Mouse (Mus musculus) Patski (cell line): ENCODE data around the gene Myh2. TPM values are rescaled to one million over a fixed set of nuclear protein-coding genes. Genes with fewer than 3 reads are reported as not detected.

Experiments used
- ATAC-seq: fragments of 100-300 bp; one replicate; pipeline ENCODE4 v1.8.0; 2021
- CTCF ChIA-PET: fragments of 350-600 bp; sonication (Branson Sonifier 250); formaldehyde crosslinking; loops from one replicate; lab custom pipeline; 2022; ENCODE audit warnings: inconsistent platforms; lab: Charles Lee
- POLR2A ChIA-PET: fragments of 350-600 bp; sonication (Branson Sonifier 250); formaldehyde crosslinking; loops from one replicate; lab custom pipeline; 2022; ENCODE audit warnings: antibody characterized with exemption, inconsistent platforms; lab: Charles Lee
- DNase-seq: peaks from one replicate; pipeline ENCODE4 v3.0.0-alpha.2; 2011; ENCODE audit warnings: low read depth, low spot score
- H3K27me3 ChIP-seq: fragments of 371-371 bp; one replicate; pipeline ENCODE4 v1.5.1; 2021
- CTCF ChIP-seq: fragments of 100-300 bp; IDR thresholded peaks from one replicate; pipeline ENCODE4 v1.5.1; 2021
- in situ Hi-C: fragments of 300-500 bp; cut with MboI; formaldehyde crosslinking; loops from 3 replicates; pipeline ENCODE4 v1.11.1; 2018; ENCODE audit warnings: low pct_unique_long_range_greater_than_20kb, mixed read lengths
- polyA plus RNA-seq: library from polyadenylated mRNA; unstranded; gene quantifications from one replicate; pipeline ENCODE4 v1.2.3, GENCODE M21; 2021

Myh2 gene
- not detected for polyA plus RNA-seq

DNA sequence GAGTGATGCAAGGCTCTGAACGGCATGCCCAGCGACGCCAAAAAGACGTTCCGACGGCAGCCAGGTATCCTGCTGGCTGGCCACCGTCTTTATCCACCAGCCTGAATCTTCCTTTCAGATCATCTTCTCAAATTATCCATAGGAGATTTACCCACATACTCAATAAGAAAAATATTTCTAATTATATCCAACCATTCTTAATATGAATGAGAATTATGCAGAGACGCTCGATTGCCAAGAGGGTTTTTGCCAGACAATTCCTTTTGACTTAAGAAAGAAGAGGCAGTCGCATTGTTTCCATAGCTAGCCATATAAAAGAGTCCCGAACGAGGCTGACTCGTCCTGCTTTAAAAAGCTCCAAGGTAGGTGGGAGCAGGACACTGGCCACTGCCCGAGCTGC, at the start of gene Myh2:
Gene Myh2 (plus strand): TSS at position 301 of the 400 bp plus-strand sequence.
- no peak for TF ChIP-seq CTCF
- in situ Hi-C loops, result no loop called here
- ChIA-PET POLR2A (no interaction called here), CTCF (no interaction called here)
- ATAC-seq, result no peak
- H3K27me3 ChIP-seq, result peaks cover 28% of the 10 kb centered on the region
- no peak for DNase-seq

DNA sequence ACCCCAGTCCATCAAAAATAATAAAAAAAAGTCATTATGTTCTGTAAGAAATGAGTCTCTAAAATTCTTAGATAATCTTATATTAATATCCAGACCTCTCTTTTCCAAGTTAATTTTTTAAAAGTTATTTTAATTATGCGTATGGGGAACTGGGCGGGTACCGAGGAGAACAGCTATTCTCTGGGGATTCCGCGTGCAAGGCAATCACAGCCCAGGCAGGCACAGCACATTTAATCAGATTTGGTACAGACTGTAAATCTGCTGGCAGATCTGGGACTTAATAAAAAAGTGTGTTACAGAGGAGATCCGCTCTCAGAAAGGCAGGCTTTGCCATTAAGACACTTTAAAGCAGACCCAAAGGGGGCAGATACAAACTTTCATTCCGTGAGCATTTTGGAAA, 45.9 kb upstream of the Myh2 start:
- ChIA-PET POLR2A (no interaction called here), CTCF (no interaction called here)
- peaks cover 26% of the 10 kb centered on the region for H3K27me3 ChIP-seq
- in situ Hi-C loops, result no loop called here
- DNase-seq (no peak), ATAC-seq (no peak)
- TF ChIP-seq CTCF, result no peak

DNA sequence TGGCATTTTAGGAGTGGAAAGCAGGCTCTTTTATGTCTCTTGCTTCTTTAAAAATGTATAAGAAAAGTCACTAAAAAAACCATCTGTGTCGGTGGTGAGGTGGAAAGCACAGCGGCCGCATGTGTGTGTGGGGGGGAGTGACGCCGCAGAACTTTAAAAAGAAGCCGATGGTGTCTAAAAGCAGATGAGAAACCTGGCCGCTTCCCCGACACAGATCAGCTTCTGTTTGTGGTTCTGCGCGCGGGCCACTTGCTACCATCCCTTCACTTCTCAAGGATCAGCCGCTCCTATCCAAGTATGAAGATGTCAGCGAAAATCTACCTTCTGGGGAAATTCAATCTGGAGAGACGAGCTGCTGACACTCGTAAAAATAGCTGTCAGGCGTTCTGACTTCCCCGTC, 45.5 kb upstream of the Myh2 start:
- POLR2A ChIA-PET, result no interaction called here
- TF ChIP-seq CTCF, result no peak
- no peak for DNase-seq
- CTCF ChIA-PET, result no interaction called here
- in situ Hi-C loops, result no loop called here
- peaks cover 22% of the 10 kb centered on the region for H3K27me3 ChIP-seq
- ATAC-seq, result no peak

DNA sequence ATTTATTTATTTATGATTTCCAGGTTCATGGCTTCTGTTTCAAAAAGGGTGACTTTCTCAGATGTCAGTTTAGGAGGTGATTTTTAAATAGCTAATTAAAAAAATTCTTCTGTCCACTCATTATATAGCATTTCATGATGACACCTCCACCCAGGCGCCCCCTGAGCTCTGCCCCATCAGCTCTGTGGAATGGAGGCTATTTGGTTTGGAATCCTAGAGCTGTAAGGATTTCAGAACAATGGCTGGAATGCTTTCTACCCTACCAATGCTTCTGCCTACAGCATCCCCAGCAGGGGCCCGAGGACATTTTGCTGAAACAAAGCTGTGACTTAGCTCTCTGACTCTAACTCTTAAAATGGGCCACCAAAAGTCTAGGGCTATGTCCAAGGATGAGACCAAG, 37.3 kb upstream of the Myh2 start:
- ChIA-PET POLR2A (no interaction called here), CTCF (interaction anchor here (1.3 to 1.5 kb wide), 2 partner anchors 10 to 23 kb away, joined by 3 to 5 read pairs; no protein-coding TSS in a partner anchor)
- peaks cover 34% of the 10 kb centered on the region for H3K27me3 ChIP-seq
- no peak for TF ChIP-seq CTCF
- ATAC-seq (no peak), DNase-seq (no peak)
- in situ Hi-C loops, result no loop called here

DNA sequence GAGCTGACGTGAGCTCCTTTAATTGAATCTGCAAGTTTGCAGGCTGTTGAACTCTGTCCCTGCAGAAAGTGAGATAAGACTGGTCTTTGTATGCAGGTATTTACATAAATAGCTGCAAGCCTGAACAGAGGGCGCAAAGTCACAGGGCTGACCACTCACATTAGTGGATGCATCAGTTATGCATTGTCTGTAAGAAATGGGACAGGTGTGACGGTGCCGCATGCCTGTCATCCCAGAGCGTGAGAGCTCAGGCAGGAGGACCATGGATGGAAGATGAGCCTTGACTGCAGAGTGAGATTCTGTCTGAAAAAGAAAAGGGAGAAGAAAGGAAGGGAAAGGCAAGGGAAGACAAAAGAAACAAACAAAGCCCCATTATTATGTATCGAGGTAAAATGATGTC, 36.2 kb upstream of the Myh2 start:
- in situ Hi-C loops, result no loop called here
- ChIA-PET CTCF (no interaction called here), POLR2A (no interaction called here)
- DNase-seq (no peak), ATAC-seq (no peak)
- no peak for TF ChIP-seq CTCF
- H3K27me3 ChIP-seq, result peaks cover 42% of the 10 kb centered on the region

DNA sequence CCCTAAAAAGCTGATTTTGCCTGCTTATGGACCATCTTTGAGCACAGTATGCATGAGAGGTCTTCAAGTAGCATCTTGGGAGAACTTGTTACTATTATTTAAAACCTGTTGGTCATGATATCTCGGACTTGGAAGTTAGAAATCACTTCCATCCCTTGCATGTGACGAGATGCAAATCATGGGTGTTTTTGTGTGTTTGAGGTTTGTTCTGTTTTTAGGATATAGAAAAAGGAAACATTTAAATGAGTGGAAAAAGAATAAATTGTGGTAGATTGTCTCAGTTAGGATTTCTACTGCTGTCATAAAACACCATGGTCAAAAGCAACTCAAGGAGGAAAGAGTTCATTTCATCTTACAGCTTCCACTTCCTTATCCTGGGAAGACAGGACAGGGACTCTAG, 35.3 kb upstream of the Myh2 start:
- DNase-seq, result no peak
- no peak for ATAC-seq
- H3K27me3 ChIP-seq, result peaks cover 50% of the 10 kb centered on the region
- POLR2A ChIA-PET, result no interaction called here
- in situ Hi-C loops, result no loop called here
- no peak for TF ChIP-seq CTCF
- CTCF ChIA-PET, result interaction anchor here (1.6 kb wide), 1 partner anchor 8 kb away, joined by 4 read pairs; no protein-coding TSS in a partner anchor

DNA sequence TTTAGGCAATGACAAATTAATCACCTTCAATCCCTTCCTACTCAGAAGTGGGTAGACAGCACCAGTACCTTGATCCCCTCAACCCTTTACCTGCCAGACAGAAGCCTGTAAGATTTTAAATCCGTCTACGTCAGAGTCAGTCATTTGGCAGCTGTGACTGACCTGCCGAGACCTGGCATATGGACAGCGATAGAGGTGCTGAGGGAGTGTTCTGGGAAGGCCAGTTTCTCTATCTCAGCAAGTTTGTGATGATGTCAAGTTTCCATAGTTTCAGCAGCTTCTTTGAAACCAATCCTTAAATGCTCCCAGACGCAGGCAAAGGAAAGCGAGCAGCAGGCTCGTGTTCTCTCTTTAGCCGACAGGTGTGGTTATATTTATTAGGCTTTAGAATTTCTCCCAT, 31.3 kb upstream of the Myh2 start:
- CTCF ChIA-PET, result interaction anchor here (1.3 kb wide), 1 partner anchor 11 kb away, joined by 4 read pairs; no protein-coding TSS in a partner anchor
- POLR2A ChIA-PET, result interaction anchor here (0.6 kb wide), 1 partner anchor 1902 kb away, joined by 3 read pairs; no protein-coding TSS in a partner anchor
- no peak for ATAC-seq
- H3K27me3 ChIP-seq, result peaks cover 55% of the 10 kb centered on the region
- no peak for DNase-seq
- no peak for TF ChIP-seq CTCF
- in situ Hi-C loops, result no loop called here

DNA sequence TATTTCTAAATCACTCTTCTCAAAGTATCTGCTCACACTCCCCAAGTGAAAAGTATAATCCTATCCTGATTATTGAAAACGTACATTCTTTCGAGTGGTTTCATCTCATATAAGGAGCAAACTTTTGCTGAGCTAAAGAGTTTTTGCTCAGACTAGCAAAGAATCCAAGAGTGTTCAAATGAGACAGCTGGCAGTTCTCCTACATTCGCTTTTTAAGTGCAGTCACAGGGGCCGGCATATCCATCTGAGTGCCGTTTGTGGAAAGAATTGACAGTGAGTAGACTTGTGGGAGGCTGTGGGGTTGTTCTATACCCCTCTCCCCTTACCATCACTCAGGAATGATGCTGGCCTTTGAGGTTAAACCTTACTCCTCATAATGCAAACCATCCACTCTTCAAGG, 30.7 kb upstream of the Myh2 start:
- DNase-seq, result no peak
- ChIA-PET POLR2A (no interaction called here), CTCF (interaction anchor here (1.3 kb wide), 1 partner anchor 11 kb away, joined by 4 read pairs; no protein-coding TSS in a partner anchor)
- in situ Hi-C loops, result no loop called here
- peaks cover 49% of the 10 kb centered on the region for H3K27me3 ChIP-seq
- no peak for ATAC-seq
- no peak for TF ChIP-seq CTCF

DNA sequence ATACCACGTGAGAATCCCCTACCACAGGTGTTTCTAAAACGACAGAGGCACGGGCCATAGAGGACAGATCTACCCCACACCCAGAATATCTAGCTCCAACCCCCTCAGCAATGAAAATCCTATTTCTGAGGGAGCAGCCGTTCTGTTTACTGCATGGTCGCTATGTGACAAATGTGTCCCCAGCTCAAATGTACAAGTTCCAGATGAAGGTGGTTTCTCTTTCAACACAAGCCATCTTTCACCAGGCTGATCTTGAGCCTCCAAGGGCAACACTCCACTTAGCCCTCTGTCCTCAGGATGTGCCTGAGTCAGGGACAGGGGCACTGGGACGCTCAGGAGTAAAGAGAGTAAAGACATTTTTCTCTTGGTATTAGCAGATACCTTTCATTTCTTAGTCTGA, 29.8 kb upstream of the Myh2 start:
- POLR2A ChIA-PET, result no interaction called here
- ATAC-seq, result no peak
- no peak for TF ChIP-seq CTCF
- peaks cover 42% of the 10 kb centered on the region for H3K27me3 ChIP-seq
- CTCF ChIA-PET, result no interaction called here
- DNase-seq, result no peak
- in situ Hi-C loops, result no loop called here

DNA sequence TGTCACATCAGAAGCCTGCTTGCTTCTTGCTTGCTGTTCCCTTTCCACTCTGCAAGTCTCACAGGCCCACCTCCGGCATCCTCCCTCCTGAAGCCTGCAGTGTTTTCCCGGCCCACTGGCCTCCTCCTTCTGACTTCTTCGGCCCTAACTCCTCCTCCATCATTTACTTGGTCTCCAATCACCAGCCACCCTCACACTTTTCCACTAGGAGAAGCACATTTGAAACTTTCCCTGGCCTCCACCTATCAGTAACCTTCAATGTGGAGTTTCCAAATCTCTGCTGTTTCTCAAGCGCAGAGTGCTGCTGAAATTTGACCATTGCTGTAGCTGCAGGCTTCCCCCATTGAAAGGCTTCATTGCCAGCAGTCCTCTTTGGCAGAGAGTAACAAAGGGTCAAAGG, 28.8 kb upstream of the Myh2 start:
- ATAC-seq (no peak), DNase-seq (no peak)
- TF ChIP-seq CTCF, result no peak
- CTCF ChIA-PET, result no interaction called here
- in situ Hi-C loops, result no loop called here
- H3K27me3 ChIP-seq, result peaks cover 44% of the 10 kb centered on the region
- POLR2A ChIA-PET, result no interaction called here

DNA sequence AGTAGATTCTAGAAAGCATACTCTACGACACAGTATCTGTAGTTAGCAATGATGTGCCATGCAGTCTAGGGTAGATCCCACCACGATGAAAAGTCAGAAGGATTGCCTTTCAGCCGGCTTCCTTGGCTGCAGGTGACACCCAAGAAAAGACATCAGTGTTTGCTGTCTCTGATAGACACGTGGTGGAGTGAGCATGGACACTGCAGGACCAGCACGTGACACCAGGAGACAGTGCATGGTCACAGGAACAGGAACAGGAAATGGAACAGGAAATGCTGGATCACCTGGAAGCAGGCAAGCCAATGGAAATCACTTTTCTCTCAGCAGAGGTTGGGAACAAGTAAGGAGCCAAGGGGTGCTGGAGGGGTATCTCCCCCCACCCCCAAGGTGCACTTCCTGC, 27.8 kb upstream of the Myh2 start:
- H3K27me3 ChIP-seq, result peaks cover 37% of the 10 kb centered on the region
- ChIA-PET CTCF (interaction anchor here (0.9 kb wide), 1 partner anchor 32 kb away, joined by 4 read pairs; no protein-coding TSS in a partner anchor), POLR2A (no interaction called here)
- ATAC-seq, result no peak
- TF ChIP-seq CTCF, result no peak
- DNase-seq, result no peak
- in situ Hi-C loops, result no loop called here
